Mouse (Mus musculus): ENCODE data around the gene Col13a1. TPM values are rescaled to one million over a fixed set of nuclear protein-coding genes. Genes with fewer than 3 reads are reported as not detected.
A peak's percentile ranks its signal among the peaks of the same experiment; 100 is the strongest.

Gene Col13a1
- polyA plus RNA-seq, 1 experiment from 2014 or later: 2.5 TPM

- Histone ChIP-seq H3K4me3 (no peak overlapping the region), H3K4me1 (replicated peaks) (peaks cover 8% of the 10 kb centered on the region), H3K27me3 (no peaks in the 10 kb centered on the region), H3K4me2 (no peak overlapping the region), H3K9me3 (no peaks in the 10 kb centered on the region), H3K36me3 (no peaks in the 10 kb centered on the region), H3K9ac (no peak overlapping the region), H3K27ac (replicated peaks) (no peak overlapping the region)
- peak; percentile 55 for ATAC-seq (ENCODE audit: low FRiP score, low read depth)
- 12% methylated on average over 4 of the region's 4 CpGs for WGBS
These were observed 99.5 kb downstream of the Col13a1 start for GRCm38 (mm10) chr10:61879427-61879826.

- Histone ChIP-seq H3K27me3 (no peaks in the 10 kb centered on the region), H3K9me3 (no peaks in the 10 kb centered on the region), H3K4me3 (no peak overlapping the region), H3K4me1 (replicated peaks) (peaks cover 8% of the 10 kb centered on the region), H3K27ac (replicated peaks) (no peak overlapping the region), H3K9ac (no peak overlapping the region), H3K36me3 (no peaks in the 10 kb centered on the region), H3K4me2 (no peak overlapping the region)
- peak; percentile 48; the same call in 1 of the 2 replicates for ATAC-seq (ENCODE audit: low FRiP score, low read depth)
- 10% methylated on average over 6 of the region's 6 CpGs for WGBS
These were observed 101.1 kb downstream of the Col13a1 start for GRCm38 (mm10) chr10:61877787-61878186.

GRCm38 (mm10) chr10:61869796-61870195 lies 109.1 kb downstream of the Col13a1 start:
- no peaks in the 10 kb centered on the region for H3K27me3 ChIP-seq
- WGBS: 90% methylated on average over 3 of the region's 3 CpGs
- no peak overlapping the region for H3K9ac ChIP-seq
- no peak for ATAC-seq (ENCODE audit: low FRiP score, low read depth)
- H3K27ac ChIP-seq (replicated peaks): no peak overlapping the region
- no peaks in the 10 kb centered on the region for H3K4me1 ChIP-seq (replicated peaks)
- H3K4me3 ChIP-seq: no peak overlapping the region
- H3K9me3 ChIP-seq: no peaks in the 10 kb centered on the region
- H3K36me3 ChIP-seq: no peaks in the 10 kb centered on the region
- H3K4me2 ChIP-seq: no peak overlapping the region

- no peak overlapping the region for H3K4me3 ChIP-seq
- WGBS: 71% methylated on average over 11 of the region's 11 CpGs
- no peaks in the 10 kb centered on the region for H3K4me1 ChIP-seq (replicated peaks)
- H3K9ac ChIP-seq: no peak overlapping the region
- H3K27ac ChIP-seq (replicated peaks): no peak overlapping the region
- no peaks in the 10 kb centered on the region for H3K27me3 ChIP-seq
- H3K4me2 ChIP-seq: no peak overlapping the region
- peaks cover 11% of the 10 kb centered on the region; the same call in 1 of the 2 replicates for H3K9me3 ChIP-seq
- no peak for ATAC-seq (ENCODE audit: low FRiP score, low read depth)
- no peaks in the 10 kb centered on the region for H3K36me3 ChIP-seq
These were observed 112.8 kb downstream of the Col13a1 start for GRCm38 (mm10) chr10:61866045-61866580.

- Histone ChIP-seq H3K4me3 (no peak overlapping the region), H3K9me3 (peaks cover 11% of the 10 kb centered on the region; the same call in 1 of the 2 replicates), H3K4me2 (no peak overlapping the region), H3K27me3 (no peaks in the 10 kb centered on the region), H3K4me1 (replicated peaks) (no peaks in the 10 kb centered on the region), H3K36me3 (no peaks in the 10 kb centered on the region), H3K9ac (no peak overlapping the region), H3K27ac (replicated peaks) (no peak overlapping the region)
- ATAC-seq (ENCODE audit: low FRiP score, low read depth): no peak
- WGBS: 79% methylated on average over 2 of the region's 2 CpGs
These were observed 119.5 kb downstream of the Col13a1 start for GRCm38 (mm10) chr10:61859451-61859850.

- H3K4me3 ChIP-seq: no peak overlapping the region
- no peak overlapping the region for H3K4me2 ChIP-seq
- H3K36me3 ChIP-seq: no peaks in the 10 kb centered on the region
- no peaks in the 10 kb centered on the region for H3K4me1 ChIP-seq (replicated peaks)
- 84% methylated on average over 8 of the region's 8 CpGs for WGBS
- H3K27me3 ChIP-seq: no peaks in the 10 kb centered on the region
- H3K27ac ChIP-seq (replicated peaks): no peak overlapping the region
- no peak overlapping the region for H3K9ac ChIP-seq
- ATAC-seq (ENCODE audit: low FRiP score, low read depth): no peak
- no peaks in the 10 kb centered on the region for H3K9me3 ChIP-seq
These were observed 123.7 kb downstream of the Col13a1 start for GRCm38 (mm10) chr10:61855139-61855675.

GRCm38 (mm10) chr10:61852824-61853223 lies 126.1 kb downstream of the Col13a1 start:
- ATAC-seq (ENCODE audit: low FRiP score, low read depth): no peak
- H3K27me3 ChIP-seq: no peaks in the 10 kb centered on the region
- no peak overlapping the region for H3K9ac ChIP-seq
- H3K9me3 ChIP-seq: no peaks in the 10 kb centered on the region
- H3K4me2 ChIP-seq: no peak overlapping the region
- WGBS: 75% methylated on average over 8 of the region's 8 CpGs
- H3K4me1 ChIP-seq (replicated peaks): no peaks in the 10 kb centered on the region
- H3K27ac ChIP-seq (replicated peaks): no peak overlapping the region
- H3K4me3 ChIP-seq: no peak overlapping the region
- H3K36me3 ChIP-seq: no peaks in the 10 kb centered on the region

- H3K4me3 ChIP-seq: no peak overlapping the region
- WGBS: 80% methylated on average over 6 of the region's 6 CpGs
These were observed 130.4 kb downstream of the Col13a1 start for GRCm38 (mm10) chr10:61848553-61848952.

GRCm38 (mm10) chr10:61845476-61845875 lies 133.4 kb downstream of the Col13a1 start:
- H3K9ac ChIP-seq: no peak overlapping the region
- WGBS: 82% methylated on average over 4 of the region's 4 CpGs
- no peak overlapping the region for H3K4me3 ChIP-seq
- no peak for ATAC-seq (ENCODE audit: low FRiP score, low read depth)
- no peaks in the 10 kb centered on the region for H3K9me3 ChIP-seq
- H3K27ac ChIP-seq (replicated peaks): no peak overlapping the region
- H3K36me3 ChIP-seq: no peaks in the 10 kb centered on the region
- H3K4me2 ChIP-seq: no peak overlapping the region
- H3K4me1 ChIP-seq (replicated peaks): no peaks in the 10 kb centered on the region
- no peaks in the 10 kb centered on the region for H3K27me3 ChIP-seq

More at GRCm38 (mm10) chr10:61848553-61848952, 130.4 kb downstream of the Col13a1 start:
- H3K4me2 ChIP-seq: no peak overlapping the region
- no peak overlapping the region for H3K9ac ChIP-seq
- H3K9me3 ChIP-seq: no peaks in the 10 kb centered on the region
- no peaks in the 10 kb centered on the region for H3K27me3 ChIP-seq
- no peak overlapping the region for H3K27ac ChIP-seq (replicated peaks)
- no peak for ATAC-seq (ENCODE audit: low FRiP score, low read depth)
- no peaks in the 10 kb centered on the region for H3K36me3 ChIP-seq
- no peaks in the 10 kb centered on the region for H3K4me1 ChIP-seq (replicated peaks)

GRCm38 (mm10) chr10:61844475-61844874 lies 134.4 kb downstream of the Col13a1 start:
- H3K27ac ChIP-seq (replicated peaks): no peak overlapping the region
- no peak for ATAC-seq (ENCODE audit: low FRiP score, low read depth)
- H3K9me3 ChIP-seq: no peaks in the 10 kb centered on the region
- no peaks in the 10 kb centered on the region for H3K36me3 ChIP-seq
- no peak overlapping the region for H3K4me2 ChIP-seq
- H3K4me3 ChIP-seq: no peak overlapping the region
- no peaks in the 10 kb centered on the region for H3K27me3 ChIP-seq
- H3K4me1 ChIP-seq (replicated peaks): 0 out of 2 replicates have a peak, but pooled peaks cover under 1% of the 10 kb centered on the region
- 75% methylated on average over 7 of the region's 7 CpGs for WGBS
- no peak overlapping the region for H3K9ac ChIP-seq

- ATAC-seq (ENCODE audit: low FRiP score, low read depth): no peak
- no peaks in the 10 kb centered on the region for H3K27me3 ChIP-seq
These were observed 136.6 kb downstream of the Col13a1 start for GRCm38 (mm10) chr10:61842261-61842660.

GRCm38 (mm10) chr10:61839326-61839725 lies 139.6 kb downstream of the Col13a1 start:
- no peaks in the 10 kb centered on the region for H3K36me3 ChIP-seq
- H3K4me1 ChIP-seq (replicated peaks): peaks cover 7% of the 10 kb centered on the region; the same call in 1 of the 2 replicates
- no peak overlapping the region for H3K4me2 ChIP-seq
- no peaks in the 10 kb centered on the region for H3K9me3 ChIP-seq
- no peak for ATAC-seq (ENCODE audit: low FRiP score, low read depth)
- WGBS: 69% methylated on average over 9 of the region's 9 CpGs
- H3K27ac ChIP-seq (replicated peaks): no peak overlapping the region
- no peak overlapping the region for H3K4me3 ChIP-seq
- no peaks in the 10 kb centered on the region for H3K27me3 ChIP-seq
- H3K9ac ChIP-seq: no peak overlapping the region

More at GRCm38 (mm10) chr10:61842261-61842660, 136.6 kb downstream of the Col13a1 start:
- Histone ChIP-seq H3K27ac (replicated peaks) (no peak overlapping the region), H3K4me2 (no peak overlapping the region), H3K9me3 (no peaks in the 10 kb centered on the region), H3K4me1 (replicated peaks) (peaks cover 7% of the 10 kb centered on the region; the same call in 1 of the 2 replicates), H3K36me3 (no peaks in the 10 kb centered on the region), H3K4me3 (no peak overlapping the region), H3K9ac (no peak overlapping the region)
- 86% methylated on average over 12 of the region's 12 CpGs for WGBS

All from hindbrain, embryonic 15.5 days (tissue).